Mouse (Mus musculus) lung, postnatal 10 days (tissue): ENCODE results near the gene Nhlh1.
A peak's percentile ranks its signal among the peaks of the same experiment; 100 is the strongest.

Source experiments
- DNase-seq: peaks from one replicate; pipeline ENCODE4 v3.0.0; 2021

The Nhlh1 gene

GRCm38 (mm10) chr1:172015312-172015939 lies 41.9 kb downstream of the Nhlh1 start:
- DNase-seq: no peak

DNA sequence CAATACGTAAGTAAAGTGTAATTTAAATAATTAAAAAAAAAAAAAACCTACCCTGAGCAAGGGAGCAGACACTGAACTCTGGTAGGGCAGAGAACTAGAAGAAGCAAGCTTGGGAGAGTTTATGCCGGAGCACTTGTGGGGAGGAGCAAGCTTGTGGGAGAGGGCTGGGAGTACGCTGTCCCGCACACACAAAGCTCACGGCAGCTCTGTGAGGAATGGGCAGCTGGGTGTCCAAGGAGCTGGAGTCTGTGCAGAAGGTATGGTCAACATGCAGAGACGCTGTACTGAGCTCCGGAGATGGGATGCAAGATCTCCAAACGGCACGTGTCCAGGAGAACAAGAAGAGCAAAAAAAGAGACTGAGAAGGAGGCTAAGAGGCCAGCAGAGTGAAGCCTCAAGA lies 42.6 kb downstream of the Nhlh1 start:
- no peak for DNase-seq

DNA sequence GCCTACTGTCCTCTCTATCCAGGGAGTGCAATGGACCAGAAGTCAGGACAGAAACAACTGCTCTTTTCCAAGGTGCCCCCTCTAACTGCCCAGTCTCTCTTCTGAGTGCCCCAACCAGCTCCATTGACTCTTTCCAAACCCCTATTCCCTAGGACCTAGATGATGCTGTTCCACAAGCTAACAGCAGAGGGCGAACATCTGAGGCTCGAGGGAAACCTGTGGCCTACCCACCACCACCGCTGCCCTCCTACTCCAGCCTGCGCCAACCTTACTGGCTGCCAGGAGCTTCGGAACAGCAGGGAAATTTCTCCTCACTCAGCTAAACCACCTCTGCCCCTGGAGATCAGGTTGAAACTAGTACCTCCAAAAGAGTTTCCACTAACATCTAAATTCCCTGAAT lies 45.3 kb downstream of the Nhlh1 start:
- peak; percentile 83 for DNase-seq

DNA sequence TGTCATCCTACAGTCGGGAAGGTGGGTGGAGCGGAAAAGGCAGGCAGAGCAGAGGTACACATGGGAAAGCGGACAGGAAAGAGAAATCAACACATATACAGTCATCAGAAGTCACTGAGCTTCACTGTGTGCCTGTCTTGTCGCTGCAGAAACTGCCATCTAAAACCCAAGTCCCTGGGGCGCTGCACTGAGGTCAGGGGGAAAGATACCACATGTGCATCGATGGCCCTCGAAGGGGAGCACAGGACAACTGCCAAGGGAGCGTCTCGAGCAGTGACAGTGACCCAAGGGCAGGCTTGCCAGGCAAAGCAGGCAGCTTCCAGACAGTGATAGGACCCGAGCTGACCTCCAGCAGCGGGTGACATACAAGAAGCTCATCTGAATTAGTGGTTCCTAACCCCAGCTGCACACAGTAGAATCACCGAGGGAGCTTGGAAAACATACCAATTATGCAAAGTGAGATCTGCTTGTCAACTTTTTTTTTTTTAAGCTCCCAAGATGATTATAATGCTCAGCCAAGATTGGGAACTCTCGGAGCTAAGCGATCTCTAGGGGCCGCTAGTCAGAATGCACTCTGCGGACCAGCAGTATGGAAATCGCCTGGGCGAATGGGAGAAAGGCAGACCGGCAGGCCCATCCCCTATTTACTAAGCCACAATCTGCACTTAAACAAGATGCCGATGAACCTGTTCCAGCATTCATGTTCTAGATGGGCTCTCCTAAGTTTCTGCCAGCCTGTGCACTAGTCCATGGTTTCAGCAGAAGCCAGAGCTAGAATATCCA lies 47.1 kb downstream of the Nhlh1 start:
- DNase-seq: no peak

- DNase-seq: no peak
These were observed 48.0 kb downstream of the Nhlh1 start for GRCm38 (mm10) chr1:172009406-172009805.

GRCm38 (mm10) chr1:172008351-172008750 lies 49.0 kb downstream of the Nhlh1 start:
- DNase-seq: no peak

DNA sequence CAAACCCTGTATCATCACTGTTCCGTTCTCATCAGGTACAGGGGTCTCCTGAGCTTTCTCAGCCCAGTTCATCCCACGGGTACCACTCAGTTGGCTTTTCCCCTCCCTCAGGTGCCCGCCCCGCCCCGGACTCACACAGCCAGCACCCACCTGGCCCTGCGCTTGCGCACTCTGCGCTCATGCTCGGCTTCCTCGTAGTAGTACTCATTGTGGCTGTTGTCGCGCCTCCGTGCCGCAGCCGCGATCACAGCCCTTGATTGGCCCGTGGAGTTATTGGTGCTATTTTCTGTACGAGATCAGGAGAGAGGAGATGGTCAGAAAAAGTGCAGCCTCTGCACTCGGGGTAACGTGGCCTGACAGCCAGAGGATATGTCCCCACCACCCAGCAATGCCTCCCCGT lies 49.6 kb downstream of the Nhlh1 start:
- DNase-seq: no peak
